Mouse (Mus musculus) frontal cortex, postnatal 10 days (tissue): ENCODE measurements around the gene Ctsk.
A peak's percentile ranks its signal among the peaks of the same experiment; 100 is the strongest.

Experiments
- DNase-seq, 2 experiments: peaks; one replicate each; pipeline ENCODE4 v3.0.0; 2022; ENCODE audit warnings: low spot score in 2 of 2, mixed read lengths in 1 of 2

Ctsk gene

GRCm38 (mm10) chr3:95499024-95499423 lies at the start of gene Ctsk:
Gene Ctsk (plus strand): TSS chr3:95499256.
- no peak for DNase-seq

GRCm38 (mm10) chr3:95450408-95450807 lies 48.6 kb upstream of the Ctsk start:
- DNase-seq, result peak in 1 of 2 experiments; percentile 22

GRCm38 (mm10) chr3:95450915-95451314 lies 48.1 kb upstream of the Ctsk start:
- no peak for DNase-seq

GRCm38 (mm10) chr3:95456367-95456766 lies 42.7 kb upstream of the Ctsk start:
- DNase-seq, result no peak

GRCm38 (mm10) chr3:95457758-95458157 lies 41.3 kb upstream of the Ctsk start:
- DNase-seq, result no peak

GRCm38 (mm10) chr3:95459381-95459780 lies 39.7 kb upstream of the Ctsk start:
- no peak for DNase-seq

- no peak for DNase-seq
These were observed 35.2 kb upstream of the Ctsk start for GRCm38 (mm10) chr3:95463852-95464251.

GRCm38 (mm10) chr3:95478966-95479365 lies 20.1 kb upstream of the Ctsk start:
- no peak for DNase-seq

GRCm38 (mm10) chr3:95486421-95486820 lies 12.6 kb upstream of the Ctsk start:
- no peak for DNase-seq

- no peak for DNase-seq
These were observed 10.4 kb upstream of the Ctsk start for GRCm38 (mm10) chr3:95488679-95489078.

- DNase-seq, result no peak
These were observed 8.8 kb upstream of the Ctsk start for GRCm38 (mm10) chr3:95490238-95490637.

GRCm38 (mm10) chr3:95494342-95494741 lies 4.7 kb upstream of the Ctsk start:
- peak; percentile 22 to 29 for DNase-seq

- no peak for DNase-seq
These were observed 827 bp upstream of the Ctsk start for GRCm38 (mm10) chr3:95498229-95498628.

GRCm38 (mm10) chr3:95499496-95500140 lies 562 bp downstream of the Ctsk start:
- no peak for DNase-seq

- DNase-seq, result no peak
These were observed 3.3 kb downstream of the Ctsk start for GRCm38 (mm10) chr3:95502312-95502711.

GRCm38 (mm10) chr3:95509348-95509747 lies 10.3 kb downstream of the Ctsk start:
- no peak for DNase-seq

GRCm38 (mm10) chr3:95511611-95512180 lies 12.6 kb downstream of the Ctsk start:
- DNase-seq, result no peak

- DNase-seq, result no peak
These were observed 17.6 kb downstream of the Ctsk start for GRCm38 (mm10) chr3:95516614-95517041.

- DNase-seq, result peak; percentile 43 to 45
These were observed 18.4 kb downstream of the Ctsk start for GRCm38 (mm10) chr3:95517493-95517898.

- no peak for DNase-seq
These were observed 19.8 kb downstream of the Ctsk start for GRCm38 (mm10) chr3:95518891-95519290.

GRCm38 (mm10) chr3:95519315-95519714 lies 20.3 kb downstream of the Ctsk start:
- DNase-seq, result no peak

GRCm38 (mm10) chr3:95520100-95520499 lies 21.0 kb downstream of the Ctsk start:
- no peak for DNase-seq

- DNase-seq, result no peak
These were observed 22.1 kb downstream of the Ctsk start for GRCm38 (mm10) chr3:95521168-95521567.

GRCm38 (mm10) chr3:95523662-95524061 lies 24.6 kb downstream of the Ctsk start:
- no peak for DNase-seq
